Mouse (Mus musculus) bone marrow macrophage, adult 2 months (primary cell): ENCODE data around the gene Frmd4b.

Experiments used
- CTCF ChIP-seq: IDR thresholded peaks from 2 replicates; pipeline ENCODE4 v1.5.1; 2012; ENCODE audit warnings: low read depth, mild to moderate bottlenecking, low read length, moderate library complexity
- POLR2A ChIP-seq: IDR thresholded peaks from 2 replicates; pipeline ENCODE4 v1.6.1; 2012; ENCODE audit warnings: mild to moderate bottlenecking, low read depth, low read length, borderline replicate concordance

DNA sequence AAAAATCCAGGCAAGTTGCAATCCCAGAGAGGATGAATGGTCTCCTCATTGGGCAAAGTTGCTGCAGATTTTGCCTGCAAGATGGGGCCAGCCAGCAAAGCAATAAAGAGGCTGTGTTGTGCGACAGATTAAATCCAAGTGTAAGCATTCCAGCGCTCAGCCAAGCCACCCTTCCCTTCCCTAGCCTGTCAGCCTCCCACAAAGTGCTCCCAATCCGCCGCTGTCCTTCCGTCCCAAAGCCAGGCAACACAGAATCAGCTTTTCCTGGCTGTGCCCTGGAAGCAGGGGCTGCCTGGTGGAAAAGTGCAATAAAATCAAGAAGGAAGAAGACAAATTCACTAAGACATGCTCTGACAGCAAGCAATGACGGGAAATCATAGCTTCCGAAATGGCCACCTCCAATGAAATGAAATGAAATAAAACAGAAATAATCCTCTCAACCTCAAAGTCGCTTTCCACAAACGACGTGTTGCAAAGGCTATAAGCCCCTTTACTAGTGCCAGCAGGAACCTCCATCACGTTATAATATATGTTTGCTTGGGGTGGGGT is 130.5 kb downstream of the Frmd4b start:
- TF ChIP-seq CTCF, result no peak
- no peak for TF ChIP-seq POLR2A
